Mouse (Mus musculus) embryonic facial prominence, embryonic 13.5 days (tissue): ENCODE measurements at regions not wholly inside any gene's neighbourhood (a gene's known extent, or its start where the extent isn't known, plus 50 kb on each side); places are given as distances from the start of the nearest gene placed in this dataset.

Source experiments
- ATAC-seq: fragments of 200-750 bp; cut with Nextera tagmentation; 2 replicates; pipeline ENCODE4 v1.8.0; 2017; ENCODE audit warnings: low read depth; ENCODE audit not compliant: insufficient number of reproducible peaks, insufficient read depth, low FRiP score, low TSS enrichment
- H3K27ac ChIP-seq: fragments of 300-500 bp; sonication (generic); 2 replicates; pipeline ENCODE4 v1.5.1; 2015; ENCODE audit warnings: moderate library complexity, mild to moderate bottlenecking, inconsistent platforms
- H3K27me3 ChIP-seq: fragments of 300-500 bp; sonication (generic); 2 replicates; pipeline ENCODE4 v1.6.1; 2015; ENCODE audit warnings: mild to moderate bottlenecking, inconsistent platforms
- H3K36me3 ChIP-seq: fragments of 300-500 bp; sonication (generic); 2 replicates; pipeline ENCODE4 v1.6.1; 2015; ENCODE audit warnings: mild to moderate bottlenecking, inconsistent platforms
- H3K4me1 ChIP-seq: fragments of 300-500 bp; sonication (generic); 2 replicates; pipeline ENCODE4 v1.6.1; 2015; ENCODE audit warnings: inconsistent platforms
- H3K4me2 ChIP-seq: fragments of 300-500 bp; sonication (generic); 2 replicates; pipeline ENCODE4 v1.6.1; 2015; ENCODE audit warnings: moderate library complexity, mild to moderate bottlenecking, inconsistent platforms
- H3K4me3 ChIP-seq: fragments of 300-500 bp; sonication (generic); 2 replicates; pipeline ENCODE4 v1.5.1; 2015; ENCODE audit warnings: mild to moderate bottlenecking, inconsistent platforms
- H3K9ac ChIP-seq: fragments of 300-500 bp; sonication (generic); 2 replicates; pipeline ENCODE4 v1.6.1; 2015; ENCODE audit warnings: mild to moderate bottlenecking, inconsistent platforms
- H3K9me3 ChIP-seq: fragments of 300-500 bp; sonication (generic); 2 replicates; pipeline ENCODE4 v1.6.1; 2016; ENCODE audit warnings: inconsistent platforms
- WGBS: fragments of 180-500 bp; shearing (Covaris S2); methylation state at CpG from one replicate; pipeline ENCODE4 v1.1.7; 2015; ENCODE audit warnings: mixed read lengths; 5-methylcytosine and 5-hydroxymethylcytosine counted together

DNA sequence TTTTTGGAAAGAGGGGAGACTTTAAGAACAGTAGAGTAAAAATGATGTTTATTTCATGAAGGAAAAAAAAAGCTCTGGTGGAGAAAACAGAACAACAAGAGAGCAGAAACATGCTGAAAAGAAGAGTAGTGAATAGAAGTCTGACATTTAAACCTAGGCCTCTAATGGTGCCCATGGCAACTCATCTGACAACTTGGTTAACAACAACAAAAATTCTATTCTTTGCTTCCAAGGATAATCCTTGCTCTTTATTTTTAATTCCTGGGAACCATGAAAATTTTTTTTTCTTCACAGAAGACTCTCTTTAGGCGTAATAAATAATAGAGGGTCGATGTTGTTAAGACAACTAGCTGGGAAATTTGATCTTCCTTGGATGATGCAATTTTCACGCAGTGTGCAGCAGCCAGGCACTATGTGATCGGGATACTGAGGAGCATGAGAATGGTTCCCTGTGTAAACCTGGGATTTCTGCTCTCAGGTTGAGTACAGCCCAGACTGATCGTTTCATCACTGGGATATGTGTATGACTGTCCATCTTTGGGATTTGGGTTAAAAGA is 120.4 kb upstream of the Ndst3 start:
- Histone ChIP-seq H3K9me3 (no peaks in the 10 kb centered on the region), H3K27ac (no peak overlapping the region), H3K4me1 (no peaks in the 10 kb centered on the region), H3K9ac (no peak overlapping the region), H3K36me3 (no peaks in the 10 kb centered on the region), H3K4me2 (no peak overlapping the region), H3K27me3 (no peaks in the 10 kb centered on the region), H3K4me3 (no peak overlapping the region)
- 61% methylated on average over 5 of the region's 5 CpGs for WGBS
- no peak for ATAC-seq

GRCm38 (mm10) chr3:123828790-123829189 is 138.1 kb upstream of the Ndst3 start:
- ATAC-seq, result no peak
- Histone ChIP-seq H3K4me2 (no peak overlapping the region), H3K9me3 (no peaks in the 10 kb centered on the region), H3K27ac (no peak overlapping the region), H3K27me3 (no peaks in the 10 kb centered on the region), H3K36me3 (no peaks in the 10 kb centered on the region), H3K4me1 (no peaks in the 10 kb centered on the region), H3K9ac (no peak overlapping the region), H3K4me3 (no peak overlapping the region)
- 73% methylated on average over 6 of the region's 6 CpGs for WGBS

DNA sequence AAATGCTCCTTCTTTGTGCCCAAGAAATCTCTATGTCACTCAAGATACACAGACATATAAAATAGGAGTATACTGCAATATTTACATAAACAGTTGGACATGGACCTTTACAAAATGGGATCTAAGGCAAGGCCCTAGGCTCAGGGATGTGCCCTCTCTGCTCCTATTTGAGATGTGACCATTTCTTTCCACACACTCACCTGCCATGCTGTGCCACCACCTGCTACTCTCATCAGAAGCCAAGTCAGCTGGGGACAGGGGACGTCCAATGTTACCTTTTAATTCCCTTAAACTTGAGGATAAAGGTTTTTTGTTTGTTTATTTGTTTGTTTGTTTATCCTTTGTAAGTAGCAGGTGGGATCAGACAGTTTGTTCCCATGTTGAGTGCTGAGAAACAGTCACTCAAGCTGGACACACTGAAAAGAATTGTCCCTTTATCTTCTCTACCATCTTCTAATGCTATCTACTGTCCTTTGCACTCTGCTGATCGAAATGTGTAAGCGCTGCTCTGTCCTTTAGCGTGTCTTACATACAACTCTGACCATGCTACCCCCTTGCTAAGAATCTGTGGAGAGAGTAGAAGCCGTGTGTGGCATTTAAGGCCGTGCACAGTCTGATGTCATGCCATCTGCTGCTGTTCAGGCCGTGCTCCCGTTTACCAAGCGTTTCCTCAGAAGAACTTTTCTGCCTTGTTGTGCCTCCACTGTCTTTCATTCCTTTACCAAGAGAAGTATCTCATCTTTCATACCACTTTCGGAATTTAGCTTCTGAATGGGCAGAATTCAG is 147.9 kb upstream of the Ndst3 start:
- Histone ChIP-seq H3K27ac (no peak overlapping the region), H3K4me1 (no peaks in the 10 kb centered on the region), H3K36me3 (no peaks in the 10 kb centered on the region), H3K4me2 (no peak overlapping the region), H3K4me3 (no peak overlapping the region), H3K9ac (no peak overlapping the region), H3K9me3 (no peaks in the 10 kb centered on the region), H3K27me3 (no peaks in the 10 kb centered on the region)
- ATAC-seq, result no peak
- 83% methylated on average over 10 of the region's 10 CpGs for WGBS

DNA sequence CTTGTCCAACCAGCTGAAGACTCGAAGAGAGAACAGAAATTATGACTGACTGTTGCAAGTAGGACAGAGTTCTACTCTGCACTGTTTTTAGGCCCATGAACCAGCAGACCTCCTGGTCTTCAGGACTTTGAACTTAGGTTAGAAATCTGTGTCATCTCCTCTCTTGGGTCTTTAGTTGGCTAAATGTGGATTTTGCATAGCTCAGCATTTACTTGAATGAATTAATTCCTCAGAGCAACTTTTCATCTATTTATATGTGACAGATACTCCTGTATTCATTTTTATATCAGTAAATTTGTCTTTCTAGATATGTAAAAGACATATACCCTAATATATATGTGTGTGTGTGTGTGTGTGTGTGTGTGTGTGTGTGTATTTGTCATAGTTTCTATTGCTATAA is 155.9 kb upstream of the Ndst3 start:
- no peak for ATAC-seq

DNA sequence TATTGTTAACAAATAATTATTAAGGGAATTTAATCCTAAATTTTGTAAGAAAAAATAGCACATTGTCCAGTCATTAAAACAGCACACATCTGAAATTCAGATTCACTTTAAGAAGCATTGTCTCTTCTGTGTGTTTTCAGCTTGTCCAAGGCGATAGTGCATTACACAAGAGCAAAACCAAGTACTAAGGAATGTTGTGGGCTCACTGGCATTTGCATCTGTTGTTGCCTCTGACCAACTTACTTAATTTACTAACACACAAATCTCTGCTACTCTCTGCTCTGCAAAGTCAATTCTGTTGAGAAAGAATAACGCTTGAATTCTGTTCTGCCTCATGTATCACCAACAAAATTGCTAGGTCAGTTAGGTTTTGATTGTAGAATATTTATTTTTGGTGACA is 158.0 kb upstream of the Ndst3 start:
- H3K27ac ChIP-seq, result no peak overlapping the region
- H3K4me3 ChIP-seq, result no peak overlapping the region
- WGBS, result 85% methylated on average over 2 of the region's 2 CpGs
- no peak for ATAC-seq
- H3K27me3 ChIP-seq, result no peaks in the 10 kb centered on the region
- H3K9ac ChIP-seq, result no peak overlapping the region
- H3K36me3 ChIP-seq, result no peaks in the 10 kb centered on the region
- no peaks in the 10 kb centered on the region for H3K9me3 ChIP-seq
- H3K4me2 ChIP-seq, result no peak overlapping the region
- no peaks in the 10 kb centered on the region for H3K4me1 ChIP-seq

More for the DNA sequence above, 155.9 kb upstream of the Ndst3 start:
- Histone ChIP-seq H3K9me3 (no peaks in the 10 kb centered on the region), H3K36me3 (no peaks in the 10 kb centered on the region), H3K9ac (no peak overlapping the region), H3K27me3 (no peaks in the 10 kb centered on the region), H3K4me1 (no peaks in the 10 kb centered on the region), H3K4me2 (no peak overlapping the region), H3K4me3 (no peak overlapping the region), H3K27ac (no peak overlapping the region)
- WGBS, result 83% methylated on average over 1 of the region's 1 CpGs

- Histone ChIP-seq H3K9me3 (no peaks in the 10 kb centered on the region), H3K27ac (no peak overlapping the region), H3K4me1 (no peaks in the 10 kb centered on the region), H3K4me2 (no peak overlapping the region), H3K9ac (no peak overlapping the region), H3K36me3 (no peaks in the 10 kb centered on the region), H3K4me3 (no peak overlapping the region), H3K27me3 (no peaks in the 10 kb centered on the region)
- no peak for ATAC-seq
- WGBS, result 78% methylated on average over 3 of the region's 3 CpGs
Observed at GRCm38 (mm10) chr3:123852889-123853288, 162.2 kb upstream of the Ndst3 start.

DNA sequence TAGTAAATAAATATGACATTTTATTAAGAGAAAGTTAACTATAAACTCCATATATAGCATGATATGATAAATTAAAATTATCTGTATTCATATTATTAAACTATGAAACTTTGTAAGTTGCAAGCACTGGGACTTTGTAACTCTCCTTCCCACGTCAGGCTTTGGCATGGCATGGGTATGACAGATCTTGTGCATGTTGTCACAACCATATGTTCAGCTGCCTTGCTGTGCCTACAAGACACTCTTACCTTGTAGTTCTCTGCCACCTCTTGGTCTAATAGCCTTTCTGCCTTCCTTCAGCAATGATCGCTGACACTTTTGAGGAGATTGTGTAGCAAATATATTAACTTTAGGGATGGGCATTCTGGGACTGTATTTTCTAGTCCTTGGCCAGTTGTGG is 183.1 kb upstream of the Ndst3 start:
- H3K27me3 ChIP-seq, result no peaks in the 10 kb centered on the region
- H3K4me2 ChIP-seq, result no peak overlapping the region
- H3K4me1 ChIP-seq, result no peaks in the 10 kb centered on the region
- H3K9me3 ChIP-seq, result no peaks in the 10 kb centered on the region
- ATAC-seq, result no peak
- H3K9ac ChIP-seq, result no peak overlapping the region
- H3K36me3 ChIP-seq, result no peaks in the 10 kb centered on the region
- 88% methylated on average over 2 of the region's 2 CpGs for WGBS
- no peak overlapping the region for H3K27ac ChIP-seq
- no peak overlapping the region for H3K4me3 ChIP-seq

- WGBS, result 36% methylated on average over 3 of the region's 3 CpGs
Observed at GRCm38 (mm10) chr3:123893691-123894090, 203.0 kb upstream of the Ndst3 start.

GRCm38 (mm10) chr3:123905928-123906721 is 215.5 kb upstream of the Ndst3 start:
- WGBS, result 31% methylated on average over 9 of the region's 9 CpGs
- H3K4me1 ChIP-seq, result 0 out of 2 replicates have a peak, but pooled peaks cover 6% of the 10 kb centered on the region
- H3K9ac ChIP-seq, result no peak overlapping the region
- H3K36me3 ChIP-seq, result no peaks in the 10 kb centered on the region
- no peak overlapping the region for H3K4me2 ChIP-seq
- no peak overlapping the region for H3K27ac ChIP-seq
- H3K27me3 ChIP-seq, result no peaks in the 10 kb centered on the region
- no peak overlapping the region for H3K4me3 ChIP-seq
- no peak for ATAC-seq
- H3K9me3 ChIP-seq, result no peaks in the 10 kb centered on the region

More at GRCm38 (mm10) chr3:123893691-123894090, 203.0 kb upstream of the Ndst3 start:
- Histone ChIP-seq H3K9me3 (no peaks in the 10 kb centered on the region), H3K27ac (no peak overlapping the region), H3K9ac (no peak overlapping the region), H3K36me3 (no peaks in the 10 kb centered on the region), H3K4me3 (no peak overlapping the region), H3K4me1 (no peaks in the 10 kb centered on the region), H3K27me3 (no peaks in the 10 kb centered on the region), H3K4me2 (no peak overlapping the region)
- ATAC-seq, result no peak

DNA sequence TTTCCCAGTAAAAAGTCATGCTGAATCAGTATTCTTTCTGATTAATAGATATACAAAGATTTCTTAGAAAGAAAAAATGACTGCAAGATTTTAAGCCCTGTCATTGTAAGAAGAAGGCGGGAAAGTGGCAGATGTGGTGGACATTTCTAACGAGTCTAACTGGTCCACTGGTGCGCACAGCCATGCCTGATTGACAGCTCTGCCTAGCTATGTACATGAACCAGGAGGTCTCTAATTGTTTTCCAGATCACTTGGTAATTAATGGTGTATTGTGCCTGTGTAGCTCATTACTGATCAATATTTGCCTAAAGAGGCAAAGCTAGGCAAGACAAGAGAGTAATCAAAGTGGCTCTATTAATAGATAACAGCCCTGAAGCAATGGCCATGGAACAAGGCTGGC is 227.5 kb upstream of the Ndst3 start:
- Histone ChIP-seq H3K27ac (no peak overlapping the region), H3K9me3 (no peaks in the 10 kb centered on the region), H3K4me1 (no peaks in the 10 kb centered on the region), H3K9ac (no peak overlapping the region), H3K4me3 (no peak overlapping the region), H3K4me2 (no peak overlapping the region), H3K36me3 (no peaks in the 10 kb centered on the region), H3K27me3 (no peaks in the 10 kb centered on the region)
- ATAC-seq, result no peak
- 91% methylated on average over 3 of the region's 3 CpGs for WGBS

GRCm38 (mm10) chr3:123952121-123952520 is 261.5 kb upstream of the Ndst3 start:
- H3K27me3 ChIP-seq, result no peaks in the 10 kb centered on the region
- no peaks in the 10 kb centered on the region for H3K9me3 ChIP-seq
- no peaks in the 10 kb centered on the region for H3K36me3 ChIP-seq
- no peaks in the 10 kb centered on the region for H3K4me1 ChIP-seq
- no peak overlapping the region for H3K9ac ChIP-seq
- WGBS, result 75% methylated on average over 6 of the region's 6 CpGs
- H3K4me2 ChIP-seq, result no peak overlapping the region
- H3K27ac ChIP-seq, result no peak overlapping the region
- ATAC-seq, result no peak
- H3K4me3 ChIP-seq, result no peak overlapping the region

- H3K36me3 ChIP-seq, result no peaks in the 10 kb centered on the region
- ATAC-seq, result no peak
- H3K9ac ChIP-seq, result no peak overlapping the region
- 65% methylated on average over 3 of the region's 3 CpGs for WGBS
- H3K4me3 ChIP-seq, result no peak overlapping the region
- no peaks in the 10 kb centered on the region for H3K27me3 ChIP-seq
- no peak overlapping the region for H3K4me2 ChIP-seq
- no peak overlapping the region for H3K27ac ChIP-seq
- no peaks in the 10 kb centered on the region for H3K4me1 ChIP-seq
- H3K9me3 ChIP-seq, result no peaks in the 10 kb centered on the region
Observed at GRCm38 (mm10) chr3:123967373-123967772, 276.7 kb upstream of the Ndst3 start.
